Mouse (Mus musculus) G1E-ER4 (cell line): Measurements from ENCODE around the gene Birc3. TPM values are rescaled to one million over a fixed set of nuclear protein-coding genes. Genes with fewer than 3 reads are reported as not detected.

Experiments used
- GATA1 ChIP-seq: IDR thresholded peaks from one replicate; pipeline ENCODE4 v1.8.0; 2012; ENCODE audit warnings: low read length, inconsistent platforms
- polyA plus RNA-seq: library from polyadenylated mRNA; stranded (reverse); fragments of >175 nt; gene quantifications from 2 replicates; pipeline ENCODE4 v1.2.3, GENCODE M21; 2012

Birc3 gene
- polyA plus RNA-seq, 1 experiment = 3.6 TPM

GRCm38 (mm10) chr9:7871316-7872043 is 1.5 kb downstream of the Birc3 start:
- no peak for TF ChIP-seq GATA1

- TF ChIP-seq GATA1 = no peak
Measured at GRCm38 (mm10) chr9:7870556-7871315, 2.2 kb downstream of the Birc3 start.

- TF ChIP-seq GATA1 = no peak
Measured at GRCm38 (mm10) chr9:7868838-7869491, 4.0 kb downstream of the Birc3 start.

GRCm38 (mm10) chr9:7867981-7868380 is 5.0 kb downstream of the Birc3 start:
- peak; percentile 55 for TF ChIP-seq GATA1

- TF ChIP-seq GATA1 = no peak
Measured at GRCm38 (mm10) chr9:7860976-7861375, 12.0 kb downstream of the Birc3 start.

GRCm38 (mm10) chr9:7855912-7856311 is 17.1 kb downstream of the Birc3 start:
- TF ChIP-seq GATA1 = no peak

- TF ChIP-seq GATA1 = no peak
Measured at GRCm38 (mm10) chr9:7855374-7855773, 17.6 kb downstream of the Birc3 start.

GRCm38 (mm10) chr9:7852346-7853230 is 20.4 kb downstream of the Birc3 start:
- no peak for TF ChIP-seq GATA1

- no peak for TF ChIP-seq GATA1
Measured at GRCm38 (mm10) chr9:7851841-7852240, 21.1 kb downstream of the Birc3 start.

- no peak for TF ChIP-seq GATA1
Measured at GRCm38 (mm10) chr9:7848191-7848590, 24.8 kb downstream of the Birc3 start.

GRCm38 (mm10) chr9:7846667-7847199 is 26.3 kb downstream of the Birc3 start:
- no peak for TF ChIP-seq GATA1

- TF ChIP-seq GATA1 = no peak
Measured at GRCm38 (mm10) chr9:7845216-7845895, 27.6 kb downstream of the Birc3 start.

- no peak for TF ChIP-seq GATA1
Measured at GRCm38 (mm10) chr9:7841221-7841620, 31.8 kb downstream of the Birc3 start.

- TF ChIP-seq GATA1 = no peak
Measured at GRCm38 (mm10) chr9:7837806-7838440, 35.1 kb downstream of the Birc3 start.
